Mouse (Mus musculus) stomach, embryonic 14.5 days (tissue): ENCODE results near the gene Hk1. TPM values are rescaled to one million over a fixed set of nuclear protein-coding genes. Genes with fewer than 3 reads are reported as not detected.

Experiments
- ATAC-seq: fragments of 200-750 bp; cut with Nextera tagmentation; 2 replicates; pipeline ENCODE4 v1.8.0; 2017; ENCODE audit warnings: low read depth, moderate TSS enrichment; ENCODE audit not compliant: insufficient number of reproducible peaks, insufficient read depth, low FRiP score
- H3K27ac ChIP-seq: fragments of 300-500 bp; sonication (generic); 2 replicates; pipeline ENCODE4 v1.5.1; 2014; ENCODE audit warnings: mild to moderate bottlenecking, low read length, moderate library complexity, mixed read lengths
- H3K27me3 ChIP-seq: fragments of 300-500 bp; sonication (generic); 2 replicates; pipeline ENCODE4 v1.6.1; 2014; ENCODE audit warnings: low read length, control low read depth, mixed read lengths; ENCODE audit not compliant: control insufficient read depth, insufficient read depth
- H3K36me3 ChIP-seq: fragments of 300-500 bp; sonication (generic); 2 replicates; pipeline ENCODE4 v1.6.1; 2014; ENCODE audit warnings: mild to moderate bottlenecking, control low read depth, low read length, moderate library complexity, mixed read lengths; ENCODE audit not compliant: control insufficient read depth, insufficient read depth
- H3K4me1 ChIP-seq: fragments of 300-500 bp; sonication (generic); 2 replicates; pipeline ENCODE4 v1.6.1; 2014; ENCODE audit warnings: low read length, control low read depth, mixed read lengths; ENCODE audit not compliant: control insufficient read depth, insufficient read depth
- H3K4me2 ChIP-seq: fragments of 300-500 bp; sonication (generic); replicated peaks from 2 replicates; pipeline ENCODE4 v1.6.1; 2014; ENCODE audit warnings: low read depth, low read length, control low read depth
- H3K4me3 ChIP-seq: fragments of 300-500 bp; sonication (generic); 2 replicates; pipeline ENCODE4 v1.5.1; 2014; ENCODE audit warnings: low read depth, low read length, control low read depth
- H3K9ac ChIP-seq: fragments of 300-500 bp; sonication (generic); replicated peaks from 2 replicates; pipeline ENCODE4 v1.6.1; 2014; ENCODE audit warnings: low read depth, mild to moderate bottlenecking, control low read depth, low read length, moderate library complexity, mixed read lengths
- H3K9me3 ChIP-seq: fragments of 300-500 bp; sonication (generic); 2 replicates; pipeline ENCODE4 v1.6.1; 2016; ENCODE audit warnings: low read depth, low read length, control low read depth; ENCODE audit not compliant: control insufficient read depth
- WGBS: fragments of 180-500 bp; shearing (Covaris S2); extraction: QIAGEN DNeasy Blood & Tissue Kit; methylation state at CpG from one replicate; pipeline ENCODE4 v1.1.7; 2014; 5-methylcytosine and 5-hydroxymethylcytosine counted together
- polyA plus RNA-seq: library from polyadenylated mRNA; unstranded; fragments of >200 nt; fragmentation: Nextera tagmentation; extraction: Ambion mirVana; gene quantifications from 2 replicates; pipeline ENCODE4 v1.2.1, GENCODE M21; 2014

The Hk1 gene
- polyA plus RNA-seq, 1 experiment from 2014 or later = 19.4 TPM

DNA sequence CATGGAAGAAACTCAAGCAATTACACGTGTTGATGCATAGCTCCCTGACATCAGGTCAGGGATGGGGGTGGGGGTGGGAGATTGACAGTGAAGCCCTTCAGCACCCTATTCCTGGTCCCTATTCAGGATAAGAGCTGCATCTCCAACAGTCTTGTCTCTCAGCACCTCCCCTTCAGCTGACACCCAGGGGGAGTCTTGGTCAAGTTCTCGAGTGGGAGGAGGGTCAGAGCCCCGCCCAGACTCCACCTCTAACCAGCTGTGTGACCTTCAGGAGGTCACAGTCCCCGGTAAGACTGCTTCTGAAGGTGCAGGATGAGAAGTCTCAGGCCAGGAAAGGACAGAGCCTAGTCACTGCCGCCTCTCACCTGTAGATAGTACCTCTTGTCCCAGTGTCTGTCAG is 41.1 kb downstream of the Hk1 start:
- 23% methylated on average over 5 of the region's 5 CpGs for WGBS
- peaks cover 22% of the 10 kb centered on the region for H3K4me1 ChIP-seq

GRCm38 (mm10) chr10:62338176-62338575 is 41.5 kb downstream of the Hk1 start:
- Histone ChIP-seq H3K9me3 (no peaks in the 10 kb centered on the region), H3K4me1 (peaks cover 22% of the 10 kb centered on the region), H3K4me2 (peak overlapping the region; percentile 93; the same call in 1 of the 2 replicates), H3K27ac (no peak overlapping the region), H3K9ac (no peak overlapping the region), H3K36me3 (no peaks in the 10 kb centered on the region), H3K4me3 (0 out of 2 replicates have a peak overlapping the region, but pooled peaks have one; percentile 72), H3K27me3 (no peaks in the 10 kb centered on the region)
- 45% methylated on average over 9 of the region's 9 CpGs for WGBS
- no peak for ATAC-seq

More for the DNA sequence above, 41.1 kb downstream of the Hk1 start:
- ATAC-seq = no peak
- H3K36me3 ChIP-seq = no peaks in the 10 kb centered on the region
- H3K27me3 ChIP-seq = no peaks in the 10 kb centered on the region
- no peak overlapping the region for H3K27ac ChIP-seq
- H3K9me3 ChIP-seq = no peaks in the 10 kb centered on the region
- H3K4me3 ChIP-seq = peak overlapping the region; percentile 72; the same call in 1 of the 2 replicates
- H3K9ac ChIP-seq = no peak overlapping the region
- H3K4me2 ChIP-seq = peak overlapping the region; percentile 93

GRCm38 (mm10) chr10:62336601-62337578 is 42.8 kb downstream of the Hk1 start:
- H3K27me3 ChIP-seq = no peaks in the 10 kb centered on the region
- no peaks in the 10 kb centered on the region for H3K9me3 ChIP-seq
- H3K4me1 ChIP-seq = peaks cover 22% of the 10 kb centered on the region
- 51% methylated on average over 12 of the region's 12 CpGs for WGBS
- no peak overlapping the region for H3K4me3 ChIP-seq
- H3K9ac ChIP-seq = no peak overlapping the region
- peak overlapping the region; percentile 30; the same call in 1 of the 2 replicates for H3K27ac ChIP-seq
- H3K4me2 ChIP-seq = no peak overlapping the region
- H3K36me3 ChIP-seq = no peaks in the 10 kb centered on the region
- no peak for ATAC-seq

DNA sequence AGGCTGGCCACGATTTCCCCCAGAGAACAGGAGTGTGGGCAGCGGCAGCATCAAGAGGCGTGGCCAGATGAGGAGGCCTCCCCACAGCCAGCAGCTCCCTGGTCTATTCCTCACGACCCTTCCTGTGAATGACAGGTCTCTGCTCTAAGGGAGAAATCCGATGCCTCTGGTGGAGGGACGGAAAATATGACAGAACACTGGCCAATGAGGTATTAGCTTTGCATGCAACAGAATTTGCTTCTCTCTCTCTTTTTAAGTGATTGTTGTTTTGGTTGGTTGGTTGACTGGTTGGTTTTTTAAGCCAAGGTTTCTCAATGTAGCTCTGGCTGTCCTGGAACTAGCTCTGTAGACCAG is 44.3 kb downstream of the Hk1 start:
- Histone ChIP-seq H3K9me3 (no peaks in the 10 kb centered on the region), H3K27ac (no peak overlapping the region), H3K4me1 (peaks cover 16% of the 10 kb centered on the region; the same call in 1 of the 2 replicates), H3K36me3 (no peaks in the 10 kb centered on the region), H3K4me3 (no peak overlapping the region), H3K27me3 (no peaks in the 10 kb centered on the region), H3K4me2 (no peak overlapping the region), H3K9ac (no peak overlapping the region)
- WGBS = 15% methylated on average over 6 of the region's 6 CpGs
- ATAC-seq = no peak

DNA sequence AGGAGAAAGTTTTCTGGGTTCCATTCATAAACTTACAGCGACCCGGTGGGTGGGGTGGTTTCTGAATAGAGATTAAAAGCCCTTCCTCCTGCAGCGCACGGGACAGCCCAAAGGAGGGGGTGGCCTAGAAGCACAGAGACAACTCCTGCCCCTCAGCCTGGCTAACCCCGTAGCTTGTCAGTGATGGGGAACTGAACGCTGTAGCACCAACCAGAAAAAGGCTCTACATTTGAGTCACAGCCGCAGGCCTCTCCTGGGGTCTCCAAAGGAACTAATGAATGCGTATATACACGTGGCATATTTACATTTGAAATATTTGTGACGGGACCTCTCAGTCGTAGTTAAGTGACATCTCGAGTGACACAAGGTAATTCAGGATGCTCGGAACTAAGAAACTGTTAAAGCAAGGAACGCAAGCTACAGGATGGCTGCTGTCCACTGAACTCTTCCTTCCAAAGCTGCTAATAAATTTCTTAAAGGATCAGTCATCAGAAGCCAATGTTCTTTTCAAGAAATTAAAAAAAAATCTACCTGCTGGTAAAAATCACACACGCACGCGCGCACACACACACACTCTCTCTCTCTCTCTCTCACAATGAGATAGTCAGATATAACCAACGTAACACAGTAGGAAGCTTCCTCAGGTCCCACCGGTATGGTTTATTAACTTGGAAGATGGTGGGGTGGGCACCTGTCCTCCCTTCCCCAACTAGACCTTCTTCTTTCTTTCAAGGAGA is 44.9 kb downstream of the Hk1 start:
- no peak overlapping the region for H3K27ac ChIP-seq
- WGBS = 50% methylated on average over 20 of the region's 20 CpGs
- no peaks in the 10 kb centered on the region for H3K36me3 ChIP-seq
- H3K4me3 ChIP-seq = no peak overlapping the region
- H3K4me1 ChIP-seq = peaks cover 16% of the 10 kb centered on the region; the same call in 1 of the 2 replicates
- ATAC-seq = no peak
- H3K4me2 ChIP-seq = no peak overlapping the region
- no peaks in the 10 kb centered on the region for H3K9me3 ChIP-seq
- no peak overlapping the region for H3K9ac ChIP-seq
- H3K27me3 ChIP-seq = no peaks in the 10 kb centered on the region

DNA sequence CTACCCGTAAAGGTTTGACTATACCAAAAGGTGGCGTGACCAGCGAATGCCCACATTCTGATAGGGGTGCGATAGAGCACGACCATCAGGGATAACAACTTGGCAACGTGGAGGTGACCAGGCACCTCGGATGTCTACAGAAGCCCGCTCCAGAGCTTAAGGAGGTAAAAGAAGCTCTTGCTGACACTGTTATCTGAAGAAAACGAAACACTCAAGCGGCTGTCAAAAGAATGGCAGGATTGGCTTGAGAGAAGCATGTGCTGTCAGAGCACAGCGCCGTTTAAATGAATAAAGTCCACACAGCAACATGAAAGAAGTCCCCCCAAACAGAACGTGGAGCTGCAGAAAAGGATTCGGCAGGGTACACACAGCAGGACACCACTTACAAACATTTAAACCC is 46.4 kb downstream of the Hk1 start:
- Histone ChIP-seq H3K27ac (no peak overlapping the region), H3K4me3 (no peak overlapping the region), H3K9me3 (no peaks in the 10 kb centered on the region), H3K27me3 (no peaks in the 10 kb centered on the region), H3K9ac (no peak overlapping the region), H3K4me2 (no peak overlapping the region; the same call in 1 of the 2 replicates), H3K36me3 (no peaks in the 10 kb centered on the region), H3K4me1 (peaks cover 5% of the 10 kb centered on the region; the same call in 1 of the 2 replicates)
- ATAC-seq = no peak
- WGBS = 74% methylated on average over 14 of the region's 14 CpGs

GRCm38 (mm10) chr10:62332514-62332913 is 47.2 kb downstream of the Hk1 start:
- Histone ChIP-seq H3K27me3 (no peaks in the 10 kb centered on the region), H3K4me1 (0 out of 2 replicates have a peak, but pooled peaks cover 3% of the 10 kb centered on the region), H3K9me3 (no peaks in the 10 kb centered on the region), H3K36me3 (no peaks in the 10 kb centered on the region), H3K4me2 (peak overlapping the region; percentile 36), H3K27ac (peak overlapping the region; percentile 59; the same call in 1 of the 2 replicates), H3K4me3 (no peak overlapping the region), H3K9ac (no peak overlapping the region)
- WGBS = 23% methylated on average over 7 of the region's 7 CpGs
- ATAC-seq = peak; percentile 69

- H3K9ac ChIP-seq = no peak overlapping the region
- no peak overlapping the region for H3K27ac ChIP-seq
- 0 out of 2 replicates have a peak overlapping the region, but pooled peaks have one; percentile 36 for H3K4me2 ChIP-seq
- H3K4me1 ChIP-seq = no peaks in the 10 kb centered on the region
- no peaks in the 10 kb centered on the region for H3K27me3 ChIP-seq
- H3K9me3 ChIP-seq = no peaks in the 10 kb centered on the region
- ATAC-seq = no peak
- 80% methylated on average over 11 of the region's 12 CpGs for WGBS
- no peaks in the 10 kb centered on the region for H3K36me3 ChIP-seq
- H3K4me3 ChIP-seq = no peak overlapping the region
These were observed 47.9 kb downstream of the Hk1 start for GRCm38 (mm10) chr10:62331771-62332170.
